Mouse (Mus musculus) kidney, adult 2 months (tissue): ENCODE data around the gene Ptgir.
A peak's percentile ranks its signal among the peaks of the same experiment; 100 is the strongest.

Source experiments
- CTCF ChIP-seq: fragments of 200-500 bp; conservative IDR thresholded peaks from 2 replicates; pipeline ENCODE4 v1.5.1; 2011; ENCODE audit warnings: low read depth, mild to moderate bottlenecking, control low read depth, low read length, moderate library complexity, mixed read lengths; ENCODE audit not compliant: insufficient read depth, insufficient read length
- POLR2A ChIP-seq: fragments of 200-500 bp; IDR thresholded peaks from one replicate; pipeline ENCODE4 v1.6.1; 2011; ENCODE audit warnings: low read depth, low read length, control low read depth

DNA sequence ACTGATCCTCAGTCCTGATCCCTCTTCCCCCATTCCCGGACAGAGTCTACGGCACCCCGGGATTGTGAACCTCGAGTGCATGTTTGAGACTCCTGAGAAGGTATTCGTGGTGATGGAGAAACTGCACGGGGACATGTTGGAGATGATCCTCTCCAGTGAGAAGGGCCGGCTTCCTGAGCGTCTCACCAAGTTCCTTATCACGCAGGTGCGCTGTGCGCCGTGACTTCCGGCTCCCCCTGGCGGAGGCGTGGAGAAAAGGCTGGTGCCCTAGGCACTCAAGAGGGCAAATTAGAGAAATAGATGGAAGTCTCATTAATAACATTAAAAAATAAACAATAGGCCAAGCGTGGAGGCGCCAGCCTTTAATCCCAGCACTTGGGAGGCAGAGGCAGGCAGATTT, 48.0 kb upstream of the Ptgir start:
- TF ChIP-seq POLR2A (no peak), CTCF (peak; percentile 72)
